Mouse (Mus musculus): ENCODE measurements around the gene Ms4a8a. TPM values are rescaled to one million over a fixed set of nuclear protein-coding genes. Genes with fewer than 3 reads are reported as not detected.

Ms4a8a gene
- polyA plus RNA-seq, 1 experiment from 2014 or later = not detected

Other genes with a start within 250 kb of the Ms4a8a start
- 0.30 and 0.47 TPM in 2 replicates for gene Slc15a3, start 241.4 kb downstream of the Ms4a8a start, polyA plus RNA-seq (2015; fragmentation: Nextera tagmentation; extraction: Ambion mirVana)
- 171 and 188 TPM in 2 replicates for gene Tmem132a, start 211.2 kb downstream of the Ms4a8a start, polyA plus RNA-seq (2015; fragmentation: Nextera tagmentation; extraction: Ambion mirVana)
- gene Tmem109, start 199.1 kb downstream of the Ms4a8a start, polyA plus RNA-seq (2015; fragmentation: Nextera tagmentation; extraction: Ambion mirVana) = 45.6 and 46.2 TPM in 2 replicates
- 43.3 and 44.1 TPM in 2 replicates for gene Prpf19, start 185.9 kb downstream of the Ms4a8a start, polyA plus RNA-seq (2015; fragmentation: Nextera tagmentation; extraction: Ambion mirVana)
- gene Zp1, start 160.5 kb downstream of the Ms4a8a start, polyA plus RNA-seq (2015; fragmentation: Nextera tagmentation; extraction: Ambion mirVana) = 0.21 and 0.27 TPM in 2 replicates
- gene Ptgdr2, start 143.9 kb downstream of the Ms4a8a start, polyA plus RNA-seq (2015; fragmentation: Nextera tagmentation; extraction: Ambion mirVana) = 0.08 and 0.09 TPM in 2 replicates
- 14.6 and 14.9 TPM in 2 replicates for gene Ccdc86, start 131.8 kb downstream of the Ms4a8a start, polyA plus RNA-seq (2015; fragmentation: Nextera tagmentation; extraction: Ambion mirVana)
- not detected in 2 replicates for gene Ms4a10, start 106.4 kb downstream of the Ms4a8a start, polyA plus RNA-seq (2015; fragmentation: Nextera tagmentation; extraction: Ambion mirVana)
- 0.17 TPM in 1 of 2 replicates, not detected in the other for gene Ms4a15, start 87.9 kb downstream of the Ms4a8a start, polyA plus RNA-seq (2015; fragmentation: Nextera tagmentation; extraction: Ambion mirVana)
- gene Ms4a18, start 63.1 kb downstream of the Ms4a8a start, polyA plus RNA-seq (2015; fragmentation: Nextera tagmentation; extraction: Ambion mirVana) = not detected in 2 replicates
- gene 1700017D01Rik, start 49.8 kb upstream of the Ms4a8a start, polyA plus RNA-seq (2015; fragmentation: Nextera tagmentation; extraction: Ambion mirVana) = not detected in 2 replicates
- not detected in 2 replicates for gene 1700025F22Rik, start 84.2 kb upstream of the Ms4a8a start, polyA plus RNA-seq (2015; fragmentation: Nextera tagmentation; extraction: Ambion mirVana)
- gene Ms4a13, start 115.6 kb upstream of the Ms4a8a start, polyA plus RNA-seq (2015; fragmentation: Nextera tagmentation; extraction: Ambion mirVana) = not detected in 2 replicates
- not detected in 2 replicates for gene Ms4a12, start 151.3 kb upstream of the Ms4a8a start, polyA plus RNA-seq (2015; fragmentation: Nextera tagmentation; extraction: Ambion mirVana)
- not detected in 2 replicates for gene Ms4a1, start 185.1 kb upstream of the Ms4a8a start, polyA plus RNA-seq (2015; fragmentation: Nextera tagmentation; extraction: Ambion mirVana)
- gene Ms4a5, start 202.8 kb upstream of the Ms4a8a start, polyA plus RNA-seq (2015; fragmentation: Nextera tagmentation; extraction: Ambion mirVana) = not detected in 2 replicates
- gene Ms4a14, start 233.4 kb upstream of the Ms4a8a start, polyA plus RNA-seq (2015; fragmentation: Nextera tagmentation; extraction: Ambion mirVana) = 0.09 TPM in 1 of 2 replicates, not detected in the other